Mouse (Mus musculus) naive thymus-derived CD4-positive, alpha-beta T cell, adult 2 months (primary cell): ENCODE measurements around the gene Chst5.
"Not testable (repeated sequence)": the region's sequence is repeated elsewhere in the genome, so short reads cannot be mapped to it uniquely, and the experiment has no call there.

ENCODE experiments used
- DNase-seq: peaks from one replicate; pipeline ENCODE4 v3.0.0-alpha.2; 2011; ENCODE audit warnings: low read depth

Gene Chst5

GRCm38 (mm10) chr8:111909621-111910450 is at the start of gene Chst5:
Gene Chst5, minus strand, starts transcription at chr8:111910447.
- no peak for DNase-seq

GRCm38 (mm10) chr8:111957231-111957630 is 47.0 kb upstream of the Chst5 start:
- no peak for DNase-seq

- peak; percentile 58 for DNase-seq
These were observed 45.6 kb upstream of the Chst5 start for GRCm38 (mm10) chr8:111955879-111956278.

GRCm38 (mm10) chr8:111954844-111955594 is 44.8 kb upstream of the Chst5 start:
- peak; percentile 43 for DNase-seq

- no peak for DNase-seq
These were observed 41.7 kb upstream of the Chst5 start for GRCm38 (mm10) chr8:111951936-111952335.

- DNase-seq, result no peak
These were observed 41.1 kb upstream of the Chst5 start for GRCm38 (mm10) chr8:111951317-111951716.

- no peak for DNase-seq
These were observed 40.6 kb upstream of the Chst5 start for GRCm38 (mm10) chr8:111950846-111951245.

GRCm38 (mm10) chr8:111947954-111948353 is 37.7 kb upstream of the Chst5 start:
- DNase-seq, result no peak

GRCm38 (mm10) chr8:111947144-111947543 is 36.9 kb upstream of the Chst5 start:
- DNase-seq, result no peak

- no peak for DNase-seq
These were observed 33.3 kb upstream of the Chst5 start for GRCm38 (mm10) chr8:111943544-111943943.

GRCm38 (mm10) chr8:111941101-111941454 is 30.8 kb upstream of the Chst5 start:
- DNase-seq, result peak; percentile 60

GRCm38 (mm10) chr8:111940171-111941100 is 30.2 kb upstream of the Chst5 start, which contains the start of gene Gabarapl2:
Gene Gabarapl2, plus strand, starts transcription at chr8:111940703.
- DNase-seq, result peak; percentile 91

GRCm38 (mm10) chr8:111939516-111940142 is 29.4 kb upstream of the Chst5 start:
- DNase-seq, result no peak

GRCm38 (mm10) chr8:111938076-111938985 is 28.1 kb upstream of the Chst5 start:
- not testable (repeated sequence) for DNase-seq

GRCm38 (mm10) chr8:111937184-111937583 is 26.9 kb upstream of the Chst5 start:
- DNase-seq, result no peak

GRCm38 (mm10) chr8:111934201-111934600 is 24.0 kb upstream of the Chst5 start:
- no peak for DNase-seq

GRCm38 (mm10) chr8:111933348-111934076 is 23.3 kb upstream of the Chst5 start, which contains the start of gene Tmem231:
Gene Tmem231, minus strand, starts transcription at chr8:111933881.
- peak; percentile 91 for DNase-seq

- DNase-seq, result no peak
These were observed 22.5 kb upstream of the Chst5 start for GRCm38 (mm10) chr8:111932580-111933336.

- no peak for DNase-seq
These were observed 21.5 kb upstream of the Chst5 start for GRCm38 (mm10) chr8:111931721-111932120.
